Mouse (Mus musculus) thymus, postnatal 14 days (tissue): ENCODE data around the gene Prdm2.

Experiments
- DNase-seq: peaks from one replicate; pipeline ENCODE4 v3.0.0; 2021

Gene Prdm2

GRCm38 (mm10) chr4:143104739-143105138 is 108.1 kb downstream of the Prdm2 start:
- no peak for DNase-seq

GRCm38 (mm10) chr4:143103811-143104210 is 109.0 kb downstream of the Prdm2 start:
- no peak for DNase-seq

GRCm38 (mm10) chr4:143100157-143100556 is 112.6 kb downstream of the Prdm2 start:
- DNase-seq, result no peak

- DNase-seq, result no peak
Observed at GRCm38 (mm10) chr4:143099288-143100039, 113.3 kb downstream of the Prdm2 start.

- no peak for DNase-seq
Observed at GRCm38 (mm10) chr4:143092082-143092701, 120.6 kb downstream of the Prdm2 start.

GRCm38 (mm10) chr4:143090551-143090950 is 122.2 kb downstream of the Prdm2 start:
- no peak for DNase-seq

- DNase-seq, result no peak
Observed at GRCm38 (mm10) chr4:143074071-143074765, 138.6 kb downstream of the Prdm2 start.

- DNase-seq, result no peak
Observed at GRCm38 (mm10) chr4:143071791-143072190, 141.0 kb downstream of the Prdm2 start.

GRCm38 (mm10) chr4:143067006-143067405 is 145.8 kb downstream of the Prdm2 start:
- no peak for DNase-seq

- DNase-seq, result no peak
Observed at GRCm38 (mm10) chr4:143058765-143059344, 153.9 kb downstream of the Prdm2 start.
